Mouse (Mus musculus) liver, embryonic 14.5 days (tissue): ENCODE measurements around the gene Slc30a10. TPM values are rescaled to one million over a fixed set of nuclear protein-coding genes. Genes with fewer than 3 reads are reported as not detected.

ENCODE experiments used
- ATAC-seq: fragments of 200-750 bp; cut with Nextera tagmentation; 2 replicates; pipeline ENCODE4 v1.8.0; 2017; ENCODE audit warnings: moderate number of reproducible peaks, mild to moderate bottlenecking, moderate library complexity; ENCODE audit not compliant: insufficient read depth
- DNase-seq, 3 experiments: peaks; one replicate each; pipeline ENCODE4 v3.0.0-alpha.2; 2012 to 2013; ENCODE audit warnings: low read depth in 3 of 3, low spot score in 3 of 3
- H3K27ac ChIP-seq: fragments of 300-500 bp; sonication (generic); 2 replicates; pipeline ENCODE4 v1.5.1; 2014; ENCODE audit warnings: moderate library complexity, mild to moderate bottlenecking, control low read depth, inconsistent platforms
- H3K27me3 ChIP-seq: fragments of 300-500 bp; sonication (generic); 2 replicates; pipeline ENCODE4 v1.6.1; 2014; ENCODE audit warnings: mild to moderate bottlenecking, low read length, moderate library complexity; ENCODE audit not compliant: control insufficient read depth, insufficient read depth
- H3K36me3 ChIP-seq: fragments of 300-500 bp; sonication (generic); replicated peaks from 2 replicates; pipeline ENCODE4 v1.6.1; 2014; ENCODE audit warnings: low read depth; ENCODE audit not compliant: control insufficient read depth, insufficient read depth
- H3K4me1 ChIP-seq, 2 experiments: fragments of 200-500 bp in 1 of 2; fragments of 300-500 bp in 1 of 2; sonication (generic) in 1 of 2; replicated peaks; 2 replicates each; pipeline ENCODE4 v1.6.1; 2012 to 2014; ENCODE audit warnings: antibody characterized with exemption in 1 of 2, inconsistent platforms in 1 of 2, low read length in 1 of 2; ENCODE audit not compliant: control insufficient read depth in 2 of 2, insufficient read depth in 2 of 2
- H3K4me2 ChIP-seq: fragments of 300-500 bp; sonication (generic); 2 replicates; pipeline ENCODE4 v1.6.1; 2014; ENCODE audit warnings: low read depth, mild to moderate bottlenecking, control low read depth, moderate library complexity
- H3K4me3 ChIP-seq, 2 experiments: fragments of 200-500 bp in 1 of 2; fragments of 300-500 bp in 1 of 2; sonication (generic) in 1 of 2; 2 replicates each; pipeline ENCODE4 v1.5.1; 2012 to 2014; ENCODE audit warnings: low read depth in 2 of 2, low read length in 2 of 2, mild to moderate bottlenecking in 2 of 2, control low read depth in 1 of 2, inconsistent platforms in 1 of 2, moderate library complexity in 1 of 2; ENCODE audit not compliant: insufficient read depth in 1 of 2
- H3K9ac ChIP-seq: fragments of 300-500 bp; sonication (generic); replicated peaks from 2 replicates; pipeline ENCODE4 v1.6.1; 2014; ENCODE audit warnings: mild to moderate bottlenecking, control low read depth, moderate library complexity
- H3K9me3 ChIP-seq: fragments of 300-500 bp; sonication (generic); 2 replicates; pipeline ENCODE4 v1.6.1; 2016; ENCODE audit warnings: low read length, mixed read lengths; ENCODE audit not compliant: control insufficient read depth
- CTCF ChIP-seq: IDR thresholded peaks from 2 replicates; pipeline ENCODE4 v1.5.1; 2016; ENCODE audit warnings: antibody characterized with exemption, low read depth, control low read depth
- EP300 ChIP-seq: IDR thresholded peaks from 2 replicates; pipeline ENCODE4 v1.6.1; 2016; ENCODE audit warnings: antibody characterized with exemption, low read depth
- WGBS: fragments of 180-500 bp; shearing (Covaris S2); extraction: QIAGEN DNeasy Blood & Tissue Kit; methylation state at CpG from one replicate; pipeline ENCODE4 v1.1.7; 2014; ENCODE audit not compliant: insufficient replicate concordance; 5-methylcytosine and 5-hydroxymethylcytosine counted together
- polyA plus RNA-seq, 2 experiments: library from polyadenylated mRNA; depleted of rRNA in 1 of 2; stranded (reverse) in 1 of 2; unstranded in 1 of 2; fragments of >200 nt; fragmentation: Nextera tagmentation in 1 of 2; extraction: Ambion mirVana in 1 of 2; gene quantifications; 2 replicates each; pipeline versions ENCODE4 v1.2.1 to v1.2.3; 2012 to 2014

The Slc30a10 gene
- polyA plus RNA-seq, 2 experiments: 13.3 to 21.2 TPM

GRCm38 (mm10) chr1:185483356-185484057 lies 28.9 kb downstream of the Slc30a10 start:
- Histone ChIP-seq H3K4me3 (no peak overlapping the region), H3K36me3 (no peaks in the 10 kb centered on the region), H3K27ac (no peak overlapping the region), H3K4me2 (no peak overlapping the region), H3K27me3 (no peaks in the 10 kb centered on the region), H3K4me1 (peaks cover 0 to under 1% of the 10 kb centered on the region in 2 experiments; a peak in 3 of 4 replicates), H3K9ac (no peak overlapping the region), H3K9me3 (no peaks in the 10 kb centered on the region)
- ATAC-seq: no peak
- 62% methylated on average over 12 of the region's 12 CpGs for WGBS
- TF ChIP-seq CTCF (no peak), EP300 (no peak)
- no peak for DNase-seq

GRCm38 (mm10) chr1:185484281-185484680 lies 29.6 kb downstream of the Slc30a10 start:
- no peaks in the 10 kb centered on the region for H3K36me3 ChIP-seq
- 74% methylated on average over 19 of the region's 19 CpGs for WGBS
- no peak overlapping the region for H3K9ac ChIP-seq
- H3K9me3 ChIP-seq: no peaks in the 10 kb centered on the region
- ATAC-seq (no peak), DNase-seq (no peak)
- H3K4me3 ChIP-seq: no peak overlapping the region
- H3K4me1 ChIP-seq: peaks cover 6 to 8% of the 10 kb centered on the region in 2 experiments
- H3K27me3 ChIP-seq: no peaks in the 10 kb centered on the region
- H3K27ac ChIP-seq: no peak overlapping the region
- no peak overlapping the region for H3K4me2 ChIP-seq
- TF ChIP-seq EP300 (no peak), CTCF (no peak)

- Histone ChIP-seq H3K27me3 (no peaks in the 10 kb centered on the region), H3K9me3 (no peaks in the 10 kb centered on the region), H3K4me1 (peaks cover 13 to 15% of the 10 kb centered on the region in 2 experiments), H3K4me2 (no peak overlapping the region), H3K36me3 (no peaks in the 10 kb centered on the region), H3K9ac (no peak overlapping the region), H3K27ac (no peak overlapping the region), H3K4me3 (no peak overlapping the region)
- no peak for DNase-seq
- 78% methylated on average over 6 of the region's 6 CpGs for WGBS
- no peak for TF ChIP-seq CTCF
- TF ChIP-seq EP300: no peak
- no peak for ATAC-seq
These were observed 35.2 kb downstream of the Slc30a10 start for GRCm38 (mm10) chr1:185489893-185490292.

GRCm38 (mm10) chr1:185490603-185491002 lies 36.0 kb downstream of the Slc30a10 start:
- WGBS: 83% methylated on average over 2 of the region's 2 CpGs
- Histone ChIP-seq H3K27ac (no peak overlapping the region), H3K9ac (no peak overlapping the region), H3K9me3 (no peaks in the 10 kb centered on the region), H3K36me3 (no peaks in the 10 kb centered on the region), H3K4me2 (no peak overlapping the region), H3K4me3 (no peak overlapping the region), H3K27me3 (no peaks in the 10 kb centered on the region), H3K4me1 (peaks cover 13 to 15% of the 10 kb centered on the region in 2 experiments)
- DNase-seq: no peak
- TF ChIP-seq EP300 (no peak), CTCF (no peak)
- ATAC-seq: no peak

- no peaks in the 10 kb centered on the region for H3K27me3 ChIP-seq
- no peak overlapping the region for H3K9ac ChIP-seq
- no peak overlapping the region for H3K27ac ChIP-seq
- DNase-seq: no peak
- ATAC-seq: no peak
- TF ChIP-seq EP300: no peak
- TF ChIP-seq CTCF: no peak
- no peak overlapping the region for H3K4me2 ChIP-seq
- H3K4me3 ChIP-seq: no peak overlapping the region
- H3K9me3 ChIP-seq: no peaks in the 10 kb centered on the region
- H3K4me1 ChIP-seq: peaks cover 12 to 17% of the 10 kb centered on the region in 2 experiments
- no peaks in the 10 kb centered on the region for H3K36me3 ChIP-seq
- 47% methylated on average over 4 of the region's 4 CpGs for WGBS
These were observed 38.9 kb downstream of the Slc30a10 start for GRCm38 (mm10) chr1:185493439-185494034.
